16 mouse cellular contexts compared by ENCODE assay signal in the genomic region with DNA sequence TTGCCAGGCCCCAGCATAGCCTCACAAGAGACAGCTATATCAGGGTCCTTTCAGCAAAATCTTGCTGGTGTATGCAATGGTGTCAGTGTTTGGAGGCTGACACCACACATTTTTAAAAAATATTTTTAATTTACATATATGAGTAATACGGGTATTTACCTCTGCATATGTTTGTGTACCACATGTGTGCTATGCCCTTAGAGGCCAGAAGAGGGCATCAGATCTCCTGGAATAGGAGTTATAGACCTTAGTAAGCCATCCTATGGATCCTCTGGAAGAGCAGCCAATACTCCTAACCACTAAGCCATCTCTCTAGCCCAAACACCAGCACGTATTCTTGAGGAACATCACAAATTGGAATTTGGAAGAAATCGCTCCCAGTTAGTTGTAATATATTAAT. TPM values are rescaled to one million over a fixed set of nuclear protein-coding genes. Genes with fewer than 3 reads are reported as not detected.
DNase-seq lines count a peak whose midpoint lies in the region; ATAC-seq and TF ChIP-seq lines count a peak whose summit lies in the region.
"Had no signal": no experiment of that assay in that cellular context is flagged by ENCODE, and none has a peak within 500 bp of the region (broad histone marks: within the 10 kb centered on the region; RNA-seq: fewer than 3 reads in every experiment).

No protein-coding gene starts in this region.

- no peaks in the 10 kb centered on the region for H3K36me3 ChIP-seq in forebrain, postnatal 0 days (ENCODE audit: insufficient read depth)
- H3K36me3 ChIP-seq in forebrain, embryonic 16.5 days (ENCODE audit: control insufficient read depth, insufficient read depth) = no peaks in the 10 kb centered on the region
- H3K36me3 ChIP-seq in liver, embryonic 14.5 days (replicated peaks; ENCODE audit: control insufficient read depth, insufficient read depth, low read depth) = no peaks in the 10 kb centered on the region
- no peaks in the 10 kb centered on the region for H3K36me3 ChIP-seq in liver, embryonic 11.5 days (ENCODE audit: control insufficient read depth, insufficient read depth, low read length)
- H3K36me3 ChIP-seq: hindbrain, embryonic 10.5 days; midbrain, embryonic 13.5 days had no signal

- in situ Hi-C loops in Patski (cut with MboI; ENCODE audit: low pct_unique_long_range_greater_than_20kb) = no loop called here

- peak; percentile 59 for TF ChIP-seq CTCF in forebrain, postnatal 0 days (IDR thresholded peaks at IDR 0.05; ENCODE audit: low read depth)
- peak; percentile 34; the same call in 1 of the 2 replicates for TF ChIP-seq CTCF in liver, embryonic 14.5 days (IDR thresholded peaks at IDR 0.05; ENCODE audit: low read depth)
- peak; percentile 53 for TF ChIP-seq CTCF in Patski (IDR thresholded peaks at IDR 0.05)

- CTCF ChIA-PET in Patski (lab: Charles Lee) = interaction anchor here (0.6 kb wide), 1 partner anchor 174 kb away, joined by 3 read pairs; no protein-coding TSS in a partner anchor

- no peak overlapping the region for H3K4me3 ChIP-seq in forebrain, postnatal 0 days (ENCODE audit: low read depth, low read length)
- H3K4me3 ChIP-seq in forebrain, embryonic 16.5 days (replicated peaks; ENCODE audit: low read length) = no peak overlapping the region
- H3K4me3 ChIP-seq in liver, embryonic 14.5 days (ENCODE audit: insufficient read depth in 1 of 2, low read depth in 2 of 2, low read length in 2 of 2) = no peak overlapping the region
- H3K4me3 ChIP-seq in liver, embryonic 11.5 days (ENCODE audit: low read depth, low read length) = no peak overlapping the region
- H3K4me3 ChIP-seq: hindbrain, embryonic 10.5 days; midbrain, embryonic 13.5 days had no signal

- no peak overlapping the region for H3K4me2 ChIP-seq in forebrain, postnatal 0 days (ENCODE audit: low read depth)
- H3K4me2 ChIP-seq in forebrain, embryonic 16.5 days (ENCODE audit: low read length) = no peak overlapping the region
- no peak overlapping the region for H3K4me2 ChIP-seq in liver, embryonic 14.5 days (ENCODE audit: low read depth)
- H3K4me2 ChIP-seq in liver, embryonic 11.5 days = no peak overlapping the region
- H3K4me2 ChIP-seq: midbrain, embryonic 13.5 days had no signal

- no peak for TF ChIP-seq EP300 in liver, embryonic 14.5 days (IDR thresholded peaks at IDR 0.05; ENCODE audit: low read depth)

- POLR2A ChIA-PET in Patski (lab: Charles Lee) = no interaction called here

- no peaks in the 10 kb centered on the region for H3K27me3 ChIP-seq in forebrain, postnatal 0 days (ENCODE audit: insufficient read depth, low read length)
- H3K27me3 ChIP-seq in forebrain, embryonic 16.5 days (replicated peaks; ENCODE audit: control insufficient read depth, insufficient read depth, low read length) = no peaks in the 10 kb centered on the region
- no peaks in the 10 kb centered on the region for H3K27me3 ChIP-seq in liver, embryonic 14.5 days (ENCODE audit: control insufficient read depth, insufficient read depth, low read length)
- H3K27me3 ChIP-seq in liver, embryonic 11.5 days (replicated peaks; ENCODE audit: control insufficient read depth, insufficient read depth, low read length) = no peaks in the 10 kb centered on the region
- no peaks in the 10 kb centered on the region for H3K27me3 ChIP-seq in Patski
- H3K27me3 ChIP-seq: midbrain, embryonic 13.5 days had no signal

- 92% methylated on average over 3 of the region's 3 CpGs for WGBS in forebrain, postnatal 0 days
- WGBS in forebrain, embryonic 16.5 days = 92% methylated on average over 3 of the region's 3 CpGs
- WGBS in liver, embryonic 14.5 days (ENCODE audit: insufficient replicate concordance) = 64% methylated on average over 3 of the region's 3 CpGs
- 76% methylated on average over 3 of the region's 3 CpGs for WGBS in liver, embryonic 11.5 days

- no peaks in the 10 kb centered on the region for H3K9me3 ChIP-seq in forebrain, postnatal 0 days (ENCODE audit: low read length)
- H3K9me3 ChIP-seq in forebrain, embryonic 16.5 days (ENCODE audit: control insufficient read depth, low read length) = no peaks in the 10 kb centered on the region
- H3K9me3 ChIP-seq in liver, embryonic 14.5 days (ENCODE audit: control insufficient read depth, low read length) = no peaks in the 10 kb centered on the region
- no peaks in the 10 kb centered on the region for H3K9me3 ChIP-seq in liver, embryonic 11.5 days (ENCODE audit: control insufficient read depth, low read length)
- H3K9me3 ChIP-seq: hindbrain, embryonic 10.5 days; midbrain, embryonic 13.5 days had no signal

- H3K27ac ChIP-seq in forebrain, postnatal 0 days (ENCODE audit: low read depth, low read length) = no peak overlapping the region
- no peak overlapping the region for H3K27ac ChIP-seq in forebrain, embryonic 16.5 days (ENCODE audit: low read length)
- no peak overlapping the region for H3K27ac ChIP-seq in liver, embryonic 14.5 days
- H3K27ac ChIP-seq in liver, embryonic 11.5 days (ENCODE audit: low read depth, low read length) = no peak overlapping the region
- H3K27ac ChIP-seq: hindbrain, embryonic 10.5 days; midbrain, embryonic 13.5 days had no signal

- no peak for DNase-seq in forebrain, postnatal 0 days
- no peak for DNase-seq in liver, embryonic 14.5 days (ENCODE audit: low read depth in 3 of 3, low spot score in 3 of 3)
- no peak for DNase-seq in liver, embryonic 11.5 days (ENCODE audit: low spot score)
- no peak for DNase-seq in Patski (ENCODE audit: low read depth, low spot score)
- DNase-seq: B cell, adult 2 months; kidney, adult 11 months; kidney, postnatal 4 days; lung, postnatal 10 days; right cerebral cortex, postnatal 4 days; thymus, postnatal 14 days had no signal

- H3K9ac ChIP-seq in forebrain, postnatal 0 days = no peak overlapping the region
- no peak overlapping the region for H3K9ac ChIP-seq in forebrain, embryonic 16.5 days (replicated peaks; ENCODE audit: low read depth, low read length)
- H3K9ac ChIP-seq in liver, embryonic 14.5 days (replicated peaks) = no peak overlapping the region
- H3K9ac ChIP-seq in liver, embryonic 11.5 days (ENCODE audit: low read depth, low read length) = no peak overlapping the region
- H3K9ac ChIP-seq: midbrain, embryonic 13.5 days had no signal

- ATAC-seq in forebrain, postnatal 0 days = no peak
- ATAC-seq in forebrain, embryonic 16.5 days = no peak
- no peak for ATAC-seq in liver, embryonic 14.5 days (ENCODE audit: insufficient read depth)
- no peak for ATAC-seq in liver, embryonic 11.5 days (replicated peaks; ENCODE audit: low FRiP score)
- ATAC-seq in Patski = no peak
- peak; percentile 68 for ATAC-seq in megakaryocyte progenitor cell, adult 5-6 weeks (replicated peaks; ENCODE audit: poor library complexity)
- no peak for ATAC-seq in erythroblast, adult 5-6 weeks (replicated peaks; ENCODE audit: low FRiP score, poor library complexity, severe bottlenecking)
- ATAC-seq in granulocyte monocyte progenitor cell, adult 5-6 weeks (replicated peaks; ENCODE audit: poor library complexity, severe bottlenecking) = no peak
- ATAC-seq: midbrain, embryonic 13.5 days had no signal

- peaks cover 8% of the 10 kb centered on the region; the same call in 1 of the 2 replicates for H3K4me1 ChIP-seq in forebrain, postnatal 0 days (ENCODE audit: insufficient read depth)
- peaks cover 22% of the 10 kb centered on the region for H3K4me1 ChIP-seq in forebrain, embryonic 16.5 days (replicated peaks; ENCODE audit: control insufficient read depth, insufficient read depth, low read length)
- no peaks in the 10 kb centered on the region for H3K4me1 ChIP-seq in liver, embryonic 14.5 days (replicated peaks; ENCODE audit: control insufficient read depth in 2 of 2, insufficient read depth in 2 of 2, low read length in 1 of 2)
- no peaks in the 10 kb centered on the region for H3K4me1 ChIP-seq in liver, embryonic 11.5 days (replicated peaks; ENCODE audit: control insufficient read depth, insufficient read depth, low read length)

RNA-seq across cellular contexts. Expression of a gene that starts 48.9 kb away (rescaled TPM):
- total RNA-seq in forebrain, postnatal 0 days (2014; rRNA removed) = 18.9 and 20.5 TPM in 2 replicates
- polyA plus RNA-seq in forebrain, postnatal 0 days (2015; fragmentation: Nextera tagmentation; extraction: Ambion mirVana) = 1.3 and 1.7 TPM in 2 replicates
- 3.9 and 4.0 TPM in 2 replicates for polyA plus RNA-seq in forebrain, embryonic 16.5 days (2015; fragmentation: Nextera tagmentation; extraction: Ambion mirVana)
- polyA plus RNA-seq in liver, embryonic 14.5 days (2012; rRNA removed) = 0.08 and 0.09 TPM in 2 replicates
- 0.04 and 0.28 TPM in 2 replicates for polyA plus RNA-seq in liver, embryonic 14.5 days (2014; fragmentation: Nextera tagmentation; extraction: Ambion mirVana)
- 0.47 and 0.58 TPM in 2 replicates for polyA plus RNA-seq in liver, embryonic 11.5 days (2014; fragmentation: Nextera tagmentation; extraction: Ambion mirVana)
- polyA plus RNA-seq in Patski (2021) = 1.0 TPM
- total RNA-seq in megakaryocyte progenitor cell, adult 5-6 weeks (2015) = not detected in 2 replicates
- total RNA-seq in megakaryocyte progenitor cell, adult 5-6 weeks (2017) = 0.03 TPM in 1 of 2 replicates, not detected in the other
- total RNA-seq in erythroblast, adult 5-6 weeks (2015; ENCODE audit: low replicate concordance) = not detected in 2 replicates
- total RNA-seq in erythroblast, adult 5-6 weeks (2017; ENCODE audit: low replicate concordance) = 0.09 and 1.1 TPM in 2 replicates
- not detected in 2 replicates for total RNA-seq in granulocyte monocyte progenitor cell, adult 5-6 weeks (2014; fragmentation: Nextera tagmentation)
- not detected in 2 replicates for total RNA-seq in granulocyte monocyte progenitor cell, adult 5-6 weeks (2017)
